9 mouse cellular contexts compared by ENCODE assay signal in the genomic region with DNA sequence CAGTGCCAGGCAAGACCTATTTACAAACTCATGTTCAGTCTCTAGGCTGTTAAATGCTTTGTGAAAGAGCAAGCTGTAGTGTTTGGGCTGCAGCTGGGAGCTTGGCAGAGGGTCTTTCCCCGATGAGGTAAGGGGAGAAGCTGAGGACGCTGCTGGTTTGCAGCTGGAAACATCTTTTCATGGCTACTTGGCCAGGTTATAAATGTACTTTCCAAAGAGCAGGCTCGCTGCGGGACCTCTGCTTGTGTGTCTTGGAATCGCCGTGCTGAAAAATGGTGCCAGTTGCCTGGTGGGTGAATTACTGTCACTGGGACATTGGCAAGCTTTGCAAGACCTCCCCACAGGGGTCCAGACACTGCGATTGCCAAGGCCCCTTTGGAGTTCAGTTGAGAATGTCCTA. TPM values are rescaled to one million over a fixed set of nuclear protein-coding genes. Genes with fewer than 3 reads are reported as not detected.
DNase-seq lines count a peak whose midpoint lies in the region.
"Had no signal": no experiment of that assay in that cellular context is flagged by ENCODE, and none has a peak within 500 bp of the region (broad histone marks: within the 10 kb centered on the region; RNA-seq: fewer than 3 reads in every experiment).

No protein-coding gene starts in this region.

- peak; percentile 58 to 61 for DNase-seq in heart, adult 9 months (ENCODE audit: low spot score in 2 of 2)
- DNase-seq in heart, adult 8-10 months (ENCODE audit: low spot score) = no peak
- DNase-seq in right cerebral cortex, postnatal 10 days (ENCODE audit: low spot score in 2 of 2) = peak; percentile 53 to 57
- no peak for DNase-seq in right cerebral cortex, postnatal 36 days (ENCODE audit: low spot score in 2 of 2)
- DNase-seq in cerebellum, postnatal 36 days = peak; percentile 62 to 69
- DNase-seq in retina, postnatal 1 day = no peak
- no peak for DNase-seq in spleen, adult 12 weeks (ENCODE audit: low spot score)
- DNase-seq: right cerebral cortex, postnatal 4 days; thymus, adult 2 months had no signal

RNA-seq across cellular contexts. Expression of gene P4ha2, which starts 7.3 kb away (rescaled TPM):
- 10 to 100 TPM; 57.4 to 71.1 (median 64.1) TPM for total RNA-seq in heart, adult 8-10 months (2022)

RNA-seq across cellular contexts. Expression of gene Pdlim4, which starts 38.4 kb away (rescaled TPM):
- 10 to 100 TPM; 29.1 to 39.9 (median 35.2) TPM for total RNA-seq in heart, adult 8-10 months (2022)

Comparison
In these comparisons a context has a peak if more than half of its experiments do, and no peak if none do; other contexts are left out.
1. DNase-seq: peak in heart, adult 9 months (2 of 2), right cerebral cortex, postnatal 10 days (2 of 2) and cerebellum, postnatal 36 days (2 of 2); none in heart, adult 8-10 months (single experiment), right cerebral cortex, postnatal 36 days (0 of 2), retina, postnatal 1 day (single experiment) and spleen, adult 12 weeks (single experiment).